ENCODE assay signal across 22 mouse cellular contexts in the genomic region with DNA sequence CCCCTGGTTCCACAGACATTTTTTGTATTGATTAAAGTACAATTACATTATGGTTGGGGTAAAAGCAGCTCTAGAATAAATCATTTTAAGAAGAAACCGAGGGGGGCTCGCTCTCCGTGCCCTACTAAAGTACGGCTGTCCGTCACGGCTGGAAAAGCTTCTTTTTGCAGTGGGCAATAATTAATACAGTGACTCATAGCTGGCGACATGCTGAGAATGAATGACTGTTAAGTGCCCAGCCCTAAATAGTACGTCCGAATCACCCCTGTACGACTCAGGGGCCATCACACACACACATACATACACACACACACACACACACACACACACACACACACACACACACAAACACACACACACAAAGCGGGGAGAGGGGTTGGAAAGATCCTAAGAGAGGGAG.
DNase-seq lines count a peak whose midpoint lies in the region; ATAC-seq and TF ChIP-seq lines count a peak whose summit lies in the region.
"Had no signal": no experiment of that assay in that cellular context is flagged by ENCODE, and none has a peak within 500 bp of the region (broad histone marks: within the 10 kb centered on the region; RNA-seq: fewer than 3 reads in every experiment).

No protein-coding gene starts in this region.

- peak; percentile 51; the same call in 1 of the 2 replicates for ATAC-seq in heart, postnatal 0 days (ENCODE audit: insufficient read depth, low read depth)
- ATAC-seq in midbrain, postnatal 0 days (ENCODE audit: low FRiP score): no peak
- ATAC-seq in midbrain, embryonic 14.5 days (ENCODE audit: low FRiP score, low TSS enrichment): no peak
- ATAC-seq: forebrain, embryonic 15.5 days; hindbrain, postnatal 0 days had no signal

- TF ChIP-seq CTCF in heart, postnatal 0 days (IDR thresholded peaks at IDR 0.05; ENCODE audit: low read depth): no peak
- TF ChIP-seq CTCF in midbrain, postnatal 0 days (IDR thresholded peaks at IDR 0.05): no peak

- no peaks in the 10 kb centered on the region for H3K9me3 ChIP-seq in heart, postnatal 0 days (replicated peaks; ENCODE audit: control insufficient read depth, low read length)
- no peaks in the 10 kb centered on the region for H3K9me3 ChIP-seq in midbrain, postnatal 0 days (ENCODE audit: low read length)
- no peaks in the 10 kb centered on the region for H3K9me3 ChIP-seq in midbrain, embryonic 14.5 days (ENCODE audit: control insufficient read depth, low read length)
- H3K9me3 ChIP-seq: embryonic facial prominence, embryonic 12.5 days; forebrain, embryonic 15.5 days; heart, embryonic 13.5 days; hindbrain, embryonic 13.5 days had no signal

- H3K9ac ChIP-seq in heart, postnatal 0 days (replicated peaks; ENCODE audit: low read depth, low read length): no peak overlapping the region
- H3K9ac ChIP-seq in midbrain, postnatal 0 days (replicated peaks; ENCODE audit: low read length, poor library complexity, severe bottlenecking): no peak overlapping the region
- no peak overlapping the region for H3K9ac ChIP-seq in midbrain, embryonic 14.5 days (replicated peaks; ENCODE audit: low read length)
- H3K9ac ChIP-seq: embryonic facial prominence, embryonic 12.5 days; forebrain, embryonic 15.5 days; heart, embryonic 13.5 days; hindbrain, embryonic 13.5 days had no signal

- no peaks in the 10 kb centered on the region for H3K27me3 ChIP-seq in heart, postnatal 0 days (ENCODE audit: control insufficient read depth, insufficient read depth, low read length)
- H3K27me3 ChIP-seq in midbrain, postnatal 0 days (ENCODE audit: insufficient read depth, low read length): no peaks in the 10 kb centered on the region
- no peaks in the 10 kb centered on the region for H3K27me3 ChIP-seq in midbrain, embryonic 14.5 days (ENCODE audit: control insufficient read depth, insufficient read depth, low read length)
- H3K27me3 ChIP-seq: CH12.LX; embryonic facial prominence, embryonic 12.5 days; forebrain, embryonic 15.5 days; heart, embryonic 13.5 days; hindbrain, embryonic 13.5 days had no signal

- peaks cover 66% of the 10 kb centered on the region; the same call in 1 of the 2 replicates for H3K79me2 ChIP-seq in macrophage (ENCODE audit: inconsistent target)

- no peaks in the 10 kb centered on the region; the same call in 1 of the 2 replicates for H3K4me1 ChIP-seq in heart, postnatal 0 days (ENCODE audit: control insufficient read depth, insufficient read depth)
- peaks cover 2% of the 10 kb centered on the region; the same call in 1 of the 2 replicates for H3K4me1 ChIP-seq in midbrain, postnatal 0 days (ENCODE audit: insufficient read depth, low read length)
- no peaks in the 10 kb centered on the region; the same call in 1 of the 2 replicates for H3K4me1 ChIP-seq in midbrain, embryonic 14.5 days (ENCODE audit: control insufficient read depth, insufficient read depth, low read length)

- peak overlapping the region; percentile 16; the same call in 1 of the 2 replicates for H3K4me2 ChIP-seq in heart, postnatal 0 days (ENCODE audit: low read depth, low read length)
- H3K4me2 ChIP-seq in midbrain, postnatal 0 days (ENCODE audit: low read depth, low read length, poor library complexity, severe bottlenecking): no peak overlapping the region
- H3K4me2 ChIP-seq in midbrain, embryonic 14.5 days (ENCODE audit: low read length): no peak overlapping the region
- H3K4me2 ChIP-seq: embryonic facial prominence, embryonic 12.5 days; forebrain, embryonic 15.5 days; heart, embryonic 13.5 days; hindbrain, embryonic 13.5 days had no signal

- no peak overlapping the region for H3K4me3 ChIP-seq in heart, postnatal 0 days (ENCODE audit: low read depth, low read length)
- H3K4me3 ChIP-seq in midbrain, postnatal 0 days (ENCODE audit: low read depth, low read length): no peak overlapping the region
- no peak overlapping the region for H3K4me3 ChIP-seq in midbrain, embryonic 14.5 days (replicated peaks; ENCODE audit: low read depth, low read length)
- H3K4me3 ChIP-seq in macrophage (ENCODE audit: inconsistent target): no peak overlapping the region
- H3K4me3 ChIP-seq: embryonic facial prominence, embryonic 12.5 days; forebrain, embryonic 15.5 days; heart, embryonic 13.5 days; hindbrain, embryonic 13.5 days had no signal

- TF ChIP-seq EP300 in heart, postnatal 0 days (IDR thresholded peaks at IDR 0.05; ENCODE audit: low read depth): no peak

- intact Hi-C loops in heart, postnatal 36 days (cut with DNase I): no loop called here
- intact Hi-C loops in left cerebral cortex, postnatal 14 days (cut with DNase I): no loop called here

- 51% methylated on average over 11 of the region's 11 CpGs for WGBS in heart, postnatal 0 days
- WGBS in midbrain, postnatal 0 days: 69% methylated on average over 11 of the region's 11 CpGs
- 63% methylated on average over 11 of the region's 11 CpGs for WGBS in midbrain, embryonic 14.5 days
- WGBS in macrophage (ENCODE audit: missing documents): 92% methylated on average over 6 of the region's 11 CpGs

- DNase-seq in heart, adult 11 months: peak; percentile 81
- DNase-seq in heart, postnatal 36 days: no peak
- peak; percentile 41 for DNase-seq in heart, postnatal 0 days (ENCODE audit: low spot score)
- no peak for DNase-seq in heart, adult 8-10 months (ENCODE audit: low spot score)
- peak; percentile 15 for DNase-seq in midbrain, postnatal 0 days (ENCODE audit: low spot score)
- no peak for DNase-seq in midbrain, embryonic 14.5 days
- no peak for DNase-seq in left cerebral cortex, postnatal 14 days (ENCODE audit: low spot score in 2 of 2)
- DNase-seq: adrenal gland, adult 8-10 months; adrenal gland, postnatal 36 days; cerebellum, adult 11-12 months; cerebellum, adult 9-10 months; cerebellum, postnatal 25 days; gastrocnemius, postnatal 36 days; heart, adult 18-20 months; kidney, adult 11 months had no signal

- no peak overlapping the region for H3K27ac ChIP-seq in heart, postnatal 0 days (ENCODE audit: low read depth)
- H3K27ac ChIP-seq in midbrain, postnatal 0 days (ENCODE audit: low read depth, low read length): no peak overlapping the region
- no peak overlapping the region for H3K27ac ChIP-seq in midbrain, embryonic 14.5 days (replicated peaks; ENCODE audit: low read depth, low read length)
- peak overlapping the region; percentile 2; the same call in 1 of the 2 replicates for H3K27ac ChIP-seq in macrophage
- H3K27ac ChIP-seq: embryonic facial prominence, embryonic 12.5 days; forebrain, embryonic 15.5 days; heart, embryonic 13.5 days; hindbrain, embryonic 13.5 days; hindbrain, postnatal 0 days had no signal

- H3K36me3 ChIP-seq in heart, postnatal 0 days (replicated peaks; ENCODE audit: control insufficient read depth, insufficient read depth, low read length): peaks cover 8% of the 10 kb centered on the region
- peaks cover 5% of the 10 kb centered on the region; the same call in 1 of the 2 replicates for H3K36me3 ChIP-seq in midbrain, postnatal 0 days (ENCODE audit: insufficient read depth, low read length)
- H3K36me3 ChIP-seq in midbrain, embryonic 14.5 days (ENCODE audit: control insufficient read depth, insufficient read depth, low read length): 0 out of 2 replicates have a peak, but pooled peaks cover 3% of the 10 kb centered on the region
- H3K36me3 ChIP-seq in macrophage (ENCODE audit: inconsistent target): peaks cover 20% of the 10 kb centered on the region; the same call in 1 of the 2 replicates
- H3K36me3 ChIP-seq: forebrain, embryonic 15.5 days had no signal

Comparison
In these comparisons a context has a peak if more than half of its experiments do, and no peak if none do; other contexts are left out.
1. DNase-seq: peak in heart, adult 11 months (single experiment), heart, postnatal 0 days (single experiment) and midbrain, postnatal 0 days (single experiment); none in heart, postnatal 36 days (0 of 2), heart, adult 8-10 months (single experiment), midbrain, embryonic 14.5 days (single experiment) and left cerebral cortex, postnatal 14 days (0 of 2).